In genomic region chr12:12287787-12288132, GRCm38 (mm10) we compare ENCODE assay signal across 11 mouse cellular contexts. TPM values are rescaled to one million over a fixed set of nuclear protein-coding genes. Genes with fewer than 3 reads are reported as not detected.
DNase-seq lines count a peak whose midpoint lies in the region; ATAC-seq lines count a peak whose summit lies in the region.
"Had no signal": no experiment of that assay in that cellular context is flagged by ENCODE, and none has a peak within 500 bp of the region (broad histone marks: within the 10 kb centered on the region; RNA-seq: fewer than 3 reads in every experiment).

No protein-coding gene starts in this region.

- peak overlapping the region; percentile 69 for H3K9ac ChIP-seq in heart, embryonic 13.5 days
- H3K9ac ChIP-seq in midbrain, embryonic 11.5 days (ENCODE audit: low read length) = no peak overlapping the region

- no peak for ATAC-seq in heart, embryonic 13.5 days (ENCODE audit: extremely low read depth, insufficient number of reproducible peaks, low FRiP score, low TSS enrichment)
- no peak for ATAC-seq in midbrain, embryonic 11.5 days (ENCODE audit: low FRiP score)

- peak overlapping the region; percentile 77 for H3K27ac ChIP-seq in heart, embryonic 13.5 days (replicated peaks)
- H3K27ac ChIP-seq in midbrain, embryonic 11.5 days (ENCODE audit: low read depth, low read length) = no peak overlapping the region

- intact Hi-C loops in heart, postnatal 10 days (cut with DNase I) = no loop called here

- H3K27me3 ChIP-seq in heart, embryonic 13.5 days (replicated peaks) = no peaks in the 10 kb centered on the region
- H3K27me3 ChIP-seq in midbrain, embryonic 11.5 days (ENCODE audit: control insufficient read depth, insufficient read depth, low read length) = no peaks in the 10 kb centered on the region
- H3K27me3 ChIP-seq: CH12.LX had no signal

- H3K36me3 ChIP-seq in heart, embryonic 13.5 days = no peaks in the 10 kb centered on the region
- no peaks in the 10 kb centered on the region for H3K36me3 ChIP-seq in midbrain, embryonic 11.5 days (ENCODE audit: control insufficient read depth, insufficient read depth, low read length)

- DNase-seq in heart, postnatal 10 days = no peak
- peak; percentile 6 for DNase-seq in thymus, postnatal 25 days
- no peak for DNase-seq in thymus, postnatal 4 days
- peak; percentile 75 for DNase-seq in midbrain, embryonic 11.5 days (ENCODE audit: low spot score, missing footprints)
- no peak for DNase-seq in MN1 (ENCODE audit: low spot score)
- no peak for DNase-seq in urinary bladder, adult 18-20 months (ENCODE audit: low spot score in 2 of 2)
- no peak for DNase-seq in left cerebral cortex, adult 8-10 months (ENCODE audit: low spot score in 2 of 2)
- DNase-seq: gastrocnemius, postnatal 36 days had no signal

- WGBS in heart, embryonic 13.5 days = 53% methylated on average over 6 of the region's 6 CpGs
- 77% methylated on average over 6 of the region's 6 CpGs for WGBS in midbrain, embryonic 11.5 days

- H3K4me2 ChIP-seq in heart, embryonic 13.5 days = peak overlapping the region; percentile 61
- H3K4me2 ChIP-seq in midbrain, embryonic 11.5 days = no peak overlapping the region

- peak overlapping the region; percentile 31 for H3K4me3 ChIP-seq in heart, embryonic 13.5 days
- no peak overlapping the region for H3K4me3 ChIP-seq in midbrain, embryonic 11.5 days (ENCODE audit: low read depth, low read length)
- H3K4me3 ChIP-seq: myocyte had no signal

- peaks cover 83% of the 10 kb centered on the region for H3K4me1 ChIP-seq in heart, embryonic 13.5 days
- H3K4me1 ChIP-seq in midbrain, embryonic 11.5 days (ENCODE audit: control insufficient read depth, insufficient read depth, low read length) = peaks cover 9% of the 10 kb centered on the region; the same call in 1 of the 2 replicates

- H3K9me3 ChIP-seq in heart, embryonic 13.5 days = no peaks in the 10 kb centered on the region
- no peaks in the 10 kb centered on the region for H3K9me3 ChIP-seq in midbrain, embryonic 11.5 days (ENCODE audit: control insufficient read depth, low read length)

RNA-seq across cellular contexts. Expression of gene Fam49a, which starts 25.8 kb away (rescaled TPM):
- polyA plus RNA-seq in heart, embryonic 13.5 days (2015; fragmentation: Nextera tagmentation; extraction: Ambion mirVana) = 27.8 and 29.0 TPM in 2 replicates
- 10 to 100 TPM; 14.7 to 15.6 TPM for total RNA-seq in heart, postnatal 10 days (2021)
- polyA plus RNA-seq in midbrain, embryonic 11.5 days (2014; fragmentation: Nextera tagmentation; extraction: Ambion mirVana) = 14.4 and 18.2 TPM in 2 replicates
- total RNA-seq in left cerebral cortex, adult 8-10 months (2022) = 100 to 1,000 TPM; 156 to 178 (median 169) TPM
- polyA plus RNA-seq: myocyte had no signal

Comparison
In these comparisons a context has a peak if more than half of its experiments do, and no peak if none do; other contexts are left out.
1. DNase-seq: peak in thymus, postnatal 25 days (single experiment) and midbrain, embryonic 11.5 days (single experiment); none in heart, postnatal 10 days (0 of 2), thymus, postnatal 4 days (single experiment), MN1 (single experiment), urinary bladder, adult 18-20 months (0 of 2) and left cerebral cortex, adult 8-10 months (0 of 2).
2. RNA of gene Fam49a, which starts 25.8 kb away (total RNA-seq): 156 to 178 TPM in left cerebral cortex, adult 8-10 months; 14.7 to 15.6 TPM in heart, postnatal 10 days; every median in the first group is over 4 times any median in the second.